Mouse (Mus musculus) heart, adult 9 months (tissue): ENCODE measurements around the gene Grk6.

Experiments
- DNase-seq, 2 experiments: peaks; one replicate each; pipeline ENCODE4 v3.0.0; 2022; ENCODE audit warnings: low spot score in 2 of 2

The Grk6 gene

GRCm38 (mm10) chr13:55484520-55485088 is 39.7 kb downstream of the Grk6 start:
- DNase-seq = no peak

DNA sequence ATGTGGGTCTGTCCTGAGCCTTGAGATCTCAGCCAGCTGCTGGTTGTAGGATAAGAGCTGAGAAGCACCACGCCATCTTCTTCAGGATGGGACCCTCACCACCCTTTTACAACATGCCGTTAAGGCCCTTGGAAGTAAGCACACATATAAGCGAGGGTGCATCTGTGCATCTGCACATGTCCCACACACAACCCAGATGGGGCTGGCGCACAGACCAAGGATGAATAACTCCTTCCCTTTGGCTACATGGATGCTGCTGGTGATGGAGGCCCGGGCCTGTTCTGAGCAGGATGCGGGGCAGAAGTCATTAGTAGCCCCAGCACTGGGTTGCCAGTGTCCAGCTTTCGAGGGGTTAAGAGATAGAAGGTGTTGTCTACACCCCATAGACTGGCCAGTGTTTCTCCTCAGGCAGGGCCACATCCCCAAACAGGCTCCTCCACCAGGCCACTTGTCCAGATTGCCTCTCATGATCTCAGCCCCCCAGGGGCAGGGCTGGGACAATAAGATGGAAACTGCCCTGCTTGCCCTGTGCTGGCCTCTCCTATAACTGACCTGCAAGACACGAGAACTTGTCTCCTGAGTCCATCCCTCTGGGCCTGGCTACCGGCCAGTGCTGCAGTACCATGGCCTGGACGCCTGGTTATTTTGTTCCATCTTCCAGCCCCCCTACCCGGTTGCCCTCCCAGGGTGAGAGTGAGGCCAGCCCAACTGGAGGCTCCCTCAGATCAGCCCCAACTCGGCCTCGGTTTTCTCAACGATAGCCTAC is 41.3 kb downstream of the Grk6 start:
- no peak for DNase-seq

- no peak for DNase-seq
Measured at GRCm38 (mm10) chr13:55486916-55487577, 42.2 kb downstream of the Grk6 start.

GRCm38 (mm10) chr13:55487578-55488498 is 43.0 kb downstream of the Grk6 start, which contains the start of gene Dbn1:
Dbn1 (minus strand) TSS chr13:55488111.
- DNase-seq = no peak

- DNase-seq = no peak
Measured at GRCm38 (mm10) chr13:55494257-55494656, 49.4 kb downstream of the Grk6 start.

GRCm38 (mm10) chr13:55494883-55495621 is 50.2 kb downstream of the Grk6 start:
- peak; percentile 72 to 80 for DNase-seq

DNA sequence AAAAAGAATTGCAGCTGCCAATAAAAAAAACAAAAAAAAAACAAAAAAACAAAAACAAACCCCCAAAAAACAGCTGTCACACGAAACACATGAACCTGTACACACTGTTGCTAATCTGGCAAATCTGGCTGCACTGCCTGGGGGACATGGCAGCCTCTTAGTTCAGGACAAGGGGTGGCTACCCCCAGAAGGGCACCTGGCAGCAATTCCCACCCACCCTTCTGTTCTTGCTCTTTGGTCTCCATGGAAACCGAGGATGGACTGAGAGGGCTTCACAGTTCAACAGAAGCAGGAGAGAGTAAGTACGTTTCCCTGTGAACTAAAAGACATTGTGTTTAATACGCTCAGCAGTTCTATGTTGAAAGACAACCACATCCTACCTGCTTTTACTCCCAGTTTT is 50.8 kb downstream of the Grk6 start:
- no peak for DNase-seq

DNA sequence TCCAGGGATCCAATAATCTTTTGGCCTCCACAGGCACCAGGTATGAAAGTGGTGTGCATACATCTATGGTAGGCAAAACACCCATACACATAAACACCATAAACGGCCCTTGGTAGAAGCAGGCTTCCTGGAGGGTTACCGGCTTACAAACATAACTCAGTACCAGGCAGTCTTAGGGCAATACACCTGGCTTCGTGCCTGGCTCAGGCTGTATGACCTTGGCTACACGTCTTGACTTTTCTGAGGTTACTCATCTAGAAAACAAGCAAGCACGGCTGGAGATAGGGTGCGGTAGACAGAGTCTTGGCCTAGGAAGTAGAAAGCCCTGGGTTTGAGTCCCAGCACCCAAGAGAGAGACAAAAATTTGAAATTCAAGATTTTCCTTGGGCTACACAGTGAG is 51.8 kb downstream of the Grk6 start:
- DNase-seq = no peak

DNA sequence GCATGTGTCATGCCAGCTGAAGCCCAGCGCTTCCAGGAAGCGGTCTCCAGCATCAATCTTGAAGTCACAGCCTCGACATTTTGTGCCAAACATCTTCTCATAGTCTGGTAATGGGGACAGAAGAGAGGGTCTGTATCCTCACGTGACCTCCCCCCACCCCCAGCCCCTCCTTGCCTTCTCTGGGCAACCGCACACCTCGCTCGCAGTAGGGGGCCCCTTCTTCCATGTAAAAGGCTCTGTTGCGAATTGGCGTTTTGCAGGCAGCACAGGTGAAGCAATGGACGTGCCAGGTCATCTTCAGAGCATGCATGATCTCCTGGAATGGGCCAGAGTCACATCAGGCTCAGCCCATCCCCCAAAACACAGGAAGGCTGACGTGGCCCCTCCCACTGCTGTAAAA is 54.0 kb downstream of the Grk6 start:
- DNase-seq = no peak

GRCm38 (mm10) chr13:55500575-55500974 is 55.7 kb downstream of the Grk6 start:
- DNase-seq = no peak

GRCm38 (mm10) chr13:55502405-55502804 is 57.5 kb downstream of the Grk6 start:
- no peak for DNase-seq

DNA sequence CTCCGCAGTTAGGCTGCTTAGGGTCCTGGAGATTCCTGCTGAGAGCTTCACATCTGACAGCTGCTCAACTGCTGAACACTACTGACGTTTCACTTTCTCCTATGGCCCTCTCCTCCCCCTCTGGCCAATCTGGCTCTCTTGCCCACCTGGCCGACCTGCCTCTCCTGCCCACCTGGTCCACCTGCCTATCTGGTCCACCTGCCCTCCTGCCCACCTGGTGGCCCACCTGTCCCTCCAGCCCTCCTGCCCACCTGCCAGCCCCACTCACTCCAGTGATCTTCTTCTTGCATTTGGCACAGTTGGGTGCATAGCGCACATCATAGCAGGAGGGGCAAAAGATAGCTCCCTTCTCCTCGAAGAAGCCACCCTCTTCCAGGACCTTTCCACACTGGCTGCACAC is 59.5 kb downstream of the Grk6 start:
- no peak for DNase-seq

DNA sequence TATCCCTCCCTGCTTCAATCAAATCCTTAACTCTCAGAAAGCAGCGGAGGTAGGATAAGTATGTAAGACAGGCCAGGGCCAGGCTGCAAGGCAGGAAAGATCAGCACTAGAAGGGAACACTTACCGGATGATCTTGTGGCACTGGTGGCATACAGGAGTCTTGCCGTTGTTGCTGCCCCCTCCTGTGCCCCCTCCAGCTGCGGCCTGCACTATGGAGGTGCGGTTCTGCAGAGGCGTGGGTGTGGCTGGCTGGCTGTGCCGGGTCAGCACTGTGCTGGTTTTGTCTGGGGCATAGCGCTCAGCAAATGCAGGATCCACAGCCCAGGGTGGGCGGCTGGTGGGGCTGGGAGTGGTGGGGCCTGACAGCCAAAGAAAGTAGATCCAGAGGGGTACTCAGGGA is 60.9 kb downstream of the Grk6 start:
- no peak for DNase-seq

GRCm38 (mm10) chr13:55506697-55507096 is 61.8 kb downstream of the Grk6 start:
- no peak for DNase-seq

DNA sequence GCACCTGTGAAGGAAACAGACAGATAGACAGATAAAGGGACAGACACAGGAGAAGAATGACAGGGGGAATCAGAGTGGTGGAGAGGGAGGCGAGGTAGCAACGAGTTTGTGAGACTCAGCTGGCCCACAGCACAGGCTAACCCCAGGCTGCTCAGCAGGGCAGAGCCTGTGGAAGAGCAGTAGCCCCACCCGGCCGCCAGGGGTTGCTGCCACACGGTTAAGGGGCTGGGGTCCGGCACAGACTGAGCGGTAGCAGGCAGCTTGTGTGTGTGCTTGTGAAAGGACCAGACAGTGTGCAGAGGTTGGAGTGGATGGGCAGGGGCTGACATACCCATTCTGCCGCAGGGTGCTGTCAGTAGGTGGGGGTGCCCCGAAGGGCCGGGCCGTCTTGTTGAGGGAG is 63.0 kb downstream of the Grk6 start:
- DNase-seq = no peak

GRCm38 (mm10) chr13:55508531-55508930 is 63.7 kb downstream of the Grk6 start:
- DNase-seq = no peak

- DNase-seq = no peak
Measured at GRCm38 (mm10) chr13:55510332-55510667, 65.4 kb downstream of the Grk6 start.
